Mouse (Mus musculus) gastrocnemius, adult 2 months (tissue): ENCODE data around the gene Gm49630. TPM values are rescaled to one million over a fixed set of nuclear protein-coding genes. Genes with fewer than 3 reads are reported as not detected.
"Not testable (repeated sequence)": the region's sequence is repeated elsewhere in the genome, so short reads cannot be mapped to it uniquely, and the experiment has no call there.

Source experiments
- DNase-seq: peaks from one replicate; pipeline ENCODE4 v3.0.0; 2022
- H3K27ac ChIP-seq: fragments of 200-600 bp; 2 replicates; pipeline ENCODE4 v1.8.1; 2022; ENCODE audit warnings: mild to moderate bottlenecking
- H3K4me3 ChIP-seq: fragments of 200-600 bp; 2 replicates; pipeline ENCODE4 v1.8.1; 2022; ENCODE audit warnings: mild to moderate bottlenecking, moderate library complexity
- intact Hi-C: fragments of 180-260 bp; cut with DNase I; formaldehyde crosslinking; loops from one replicate; pipeline ENCODE4 v1.15.1; 2025
- total RNA-seq, 2 experiments: library from RNA; stranded (reverse); gene quantifications; 2 replicates each; pipeline ENCODE4 v1.2.3; 2021

The Gm49630 gene
- total RNA-seq, 2 experiments from 2014 or later = not detected

- intact Hi-C loops, H3K27ac ChIP-seq, H3K4me3 ChIP-seq, DNase-seq: not testable (repeated sequence)
Observed at GRCm38 (mm10) chr17:7377907-7378306, 6.1 kb upstream of the Gm49630 start.

- DNase-seq, H3K27ac ChIP-seq, intact Hi-C loops, H3K4me3 ChIP-seq: not testable (repeated sequence)
Observed at GRCm38 (mm10) chr17:7376951-7377700, 5.3 kb upstream of the Gm49630 start.

GRCm38 (mm10) chr17:7369401-7369800 is 2.4 kb downstream of the Gm49630 start:
- H3K4me3 ChIP-seq, DNase-seq, H3K27ac ChIP-seq, intact Hi-C loops: not testable (repeated sequence)

- H3K4me3 ChIP-seq, DNase-seq, H3K27ac ChIP-seq, intact Hi-C loops: not testable (repeated sequence)
Observed at GRCm38 (mm10) chr17:7366676-7367374, 5.0 kb downstream of the Gm49630 start.

GRCm38 (mm10) chr17:7366265-7366664 is 5.5 kb downstream of the Gm49630 start:
- H3K4me3 ChIP-seq, intact Hi-C loops, H3K27ac ChIP-seq, DNase-seq: not testable (repeated sequence)

- intact Hi-C loops, DNase-seq, H3K27ac ChIP-seq: not testable (repeated sequence)
Observed at GRCm38 (mm10) chr17:7365615-7366014, 6.2 kb downstream of the Gm49630 start.

GRCm38 (mm10) chr17:7360749-7361465 is 10.9 kb downstream of the Gm49630 start:
- H3K27ac ChIP-seq, H3K4me3 ChIP-seq, intact Hi-C loops: not testable (repeated sequence)
- DNase-seq = peak; percentile 22

More at GRCm38 (mm10) chr17:7365615-7366014, 6.2 kb downstream of the Gm49630 start:
- not testable (repeated sequence) for H3K4me3 ChIP-seq

GRCm38 (mm10) chr17:7359806-7360205 is 12.0 kb downstream of the Gm49630 start:
- intact Hi-C loops, H3K4me3 ChIP-seq, DNase-seq, H3K27ac ChIP-seq: not testable (repeated sequence)

- H3K27ac ChIP-seq, H3K4me3 ChIP-seq, intact Hi-C loops, DNase-seq: not testable (repeated sequence)
Observed at GRCm38 (mm10) chr17:7352596-7352995, 19.2 kb downstream of the Gm49630 start, which contains the start of gene Ttll2. Ttll2 (minus strand) TSS chr17:7352696.

- intact Hi-C loops, DNase-seq: not testable (repeated sequence)
Observed at GRCm38 (mm10) chr17:7348765-7349164, 23.0 kb downstream of the Gm49630 start.

GRCm38 (mm10) chr17:7337381-7337780 is 34.4 kb downstream of the Gm49630 start:
- DNase-seq, H3K27ac ChIP-seq, H3K4me3 ChIP-seq, intact Hi-C loops: not testable (repeated sequence)

More at GRCm38 (mm10) chr17:7348765-7349164, 23.0 kb downstream of the Gm49630 start:
- H3K4me3 ChIP-seq, H3K27ac ChIP-seq: not testable (repeated sequence)

- H3K4me3 ChIP-seq, DNase-seq, intact Hi-C loops, H3K27ac ChIP-seq: not testable (repeated sequence)
Observed at GRCm38 (mm10) chr17:7332745-7333144, 39.0 kb downstream of the Gm49630 start.

GRCm38 (mm10) chr17:7326415-7326814 is 45.4 kb downstream of the Gm49630 start:
- intact Hi-C loops = not testable (repeated sequence)

GRCm38 (mm10) chr17:7324346-7324745 is 47.4 kb downstream of the Gm49630 start, which contains the start of gene Tcp10a:
Tcp10a (plus strand) TSS chr17:7324646.
- DNase-seq, H3K4me3 ChIP-seq, intact Hi-C loops, H3K27ac ChIP-seq: not testable (repeated sequence)

More at GRCm38 (mm10) chr17:7326415-7326814, 45.4 kb downstream of the Gm49630 start:
- not testable (repeated sequence) for DNase-seq, H3K27ac ChIP-seq, H3K4me3 ChIP-seq

GRCm38 (mm10) chr17:7319789-7320188 is 52.0 kb downstream of the Gm49630 start:
- H3K27ac ChIP-seq, H3K4me3 ChIP-seq, intact Hi-C loops: not testable (repeated sequence)
- peak; percentile 26 for DNase-seq

GRCm38 (mm10) chr17:7315693-7316382 is 55.9 kb downstream of the Gm49630 start:
- H3K27ac ChIP-seq, DNase-seq, intact Hi-C loops, H3K4me3 ChIP-seq: not testable (repeated sequence)
